Mouse (Mus musculus): ENCODE measurements around the gene Cnot8. TPM values are rescaled to one million over a fixed set of nuclear protein-coding genes. Genes with fewer than 3 reads are reported as not detected.

Cnot8 gene
- polyA plus RNA-seq, 1 experiment from 2014 or later: 69.9 TPM

- TF ChIP-seq CTCF (IDR thresholded peaks at IDR 0.05; ENCODE audit: low read depth): peak; percentile 31; the same call in 1 of the 2 replicates
- Histone ChIP-seq H3K27me3 (ENCODE audit: insufficient read depth, low read length) (no peaks in the 10 kb centered on the region), H3K4me2 (ENCODE audit: low read length) (no peak overlapping the region), H3K27ac (no peak overlapping the region), H3K9me3 (replicated peaks; ENCODE audit: low read length) (no peaks in the 10 kb centered on the region), H3K4me3 (replicated peaks; ENCODE audit: low read depth, low read length) (no peak overlapping the region), H3K4me1 (replicated peaks; ENCODE audit: insufficient read depth, low read length) (no peaks in the 10 kb centered on the region), H3K36me3 (ENCODE audit: insufficient read depth, low read length) (peaks cover 25% of the 10 kb centered on the region), H3K9ac (ENCODE audit: low read depth, low read length) (no peak overlapping the region)
- 94% methylated on average over 2 of the region's 2 CpGs for WGBS
- DNase-seq (ENCODE audit: low spot score) (no peak), ATAC-seq (replicated peaks; ENCODE audit: low FRiP score, low read depth) (no peak)
Measured at GRCm38 (mm10) chr11:58165072-58165471, 61.1 kb downstream of the Cnot8 start.

GRCm38 (mm10) chr11:58167822-58168166, 63.8 kb downstream of the Cnot8 start:
- Histone ChIP-seq H3K9me3 (replicated peaks; ENCODE audit: low read length) (no peaks in the 10 kb centered on the region), H3K36me3 (ENCODE audit: insufficient read depth, low read length) (peaks cover 16% of the 10 kb centered on the region; the same call in 1 of the 2 replicates), H3K4me2 (ENCODE audit: low read length) (peak overlapping the region; percentile 70), H3K4me3 (replicated peaks; ENCODE audit: low read depth, low read length) (peak overlapping the region; percentile 80), H3K27me3 (ENCODE audit: insufficient read depth, low read length) (no peaks in the 10 kb centered on the region), H3K4me1 (replicated peaks; ENCODE audit: insufficient read depth, low read length) (0 out of 2 replicates have a peak, but pooled peaks cover 3% of the 10 kb centered on the region), H3K27ac (peak overlapping the region; percentile 65), H3K9ac (ENCODE audit: low read depth, low read length) (peak overlapping the region; percentile 69)
- peak; percentile 28; the same call in 1 of the 2 replicates for TF ChIP-seq CTCF (IDR thresholded peaks at IDR 0.05; ENCODE audit: low read depth)
- DNase-seq (ENCODE audit: low spot score) (no peak), ATAC-seq (replicated peaks; ENCODE audit: low FRiP score, low read depth) (no peak)
- WGBS: 0% methylated on average over 8 of the region's 8 CpGs

Other genes starting within 250 kb of the Cnot8 start
- 12.9 and 14.0 TPM in 2 replicates for gene Larp1, start 95.1 kb upstream of the Cnot8 start, polyA plus RNA-seq (2015; fragmentation: Nextera tagmentation; extraction: Ambion mirVana)
- not detected in 2 replicates for gene Gm12248, start 11.0 kb upstream of the Cnot8 start, polyA plus RNA-seq (2015; fragmentation: Nextera tagmentation; extraction: Ambion mirVana)
- 10.8 and 11.6 TPM in 2 replicates for gene Gemin5, start 64.4 kb downstream of the Cnot8 start, polyA plus RNA-seq (2015; fragmentation: Nextera tagmentation; extraction: Ambion mirVana)
- gene Mrpl22, start 67.5 kb downstream of the Cnot8 start, polyA plus RNA-seq (2015; fragmentation: Nextera tagmentation; extraction: Ambion mirVana): 139 and 146 TPM in 2 replicates
- gene Igtp, start 95.4 kb downstream of the Cnot8 start, polyA plus RNA-seq (2015; fragmentation: Nextera tagmentation; extraction: Ambion mirVana): 7.7 and 8.0 TPM in 2 replicates
- 4.5 and 4.9 TPM in 2 replicates for gene Irgm2, start 95.5 kb downstream of the Cnot8 start, polyA plus RNA-seq (2015; fragmentation: Nextera tagmentation; extraction: Ambion mirVana)
- 0.07 TPM in 1 of 2 replicates, not detected in the other for gene 4930438A08Rik, start 170.6 kb downstream of the Cnot8 start, polyA plus RNA-seq (2015; fragmentation: Nextera tagmentation; extraction: Ambion mirVana)
- gene Zfp692, start 202.9 kb downstream of the Cnot8 start, polyA plus RNA-seq (2015; fragmentation: Nextera tagmentation; extraction: Ambion mirVana): 11.5 and 15.2 TPM in 2 replicates
- 58.1 and 66.3 TPM in 2 replicates for gene Zfp672, start 226.2 kb downstream of the Cnot8 start, polyA plus RNA-seq (2015; fragmentation: Nextera tagmentation; extraction: Ambion mirVana)
- gene Sh3bp5l, start 226.6 kb downstream of the Cnot8 start, polyA plus RNA-seq (2015; fragmentation: Nextera tagmentation; extraction: Ambion mirVana): 28.3 and 31.9 TPM in 2 replicates

All from kidney, postnatal 0 days (tissue).